Mouse (Mus musculus) inflammation-experienced regulatory T-cells, adult 6 months (primary cell): ENCODE measurements around the gene Elfn1. TPM values are rescaled to one million over a fixed set of nuclear protein-coding genes. Genes with fewer than 3 reads are reported as not detected.

Source experiments
- ATAC-seq: one replicate; pipeline ENCODE4 v1.8.0; 2017
- polyA plus RNA-seq, 3 experiments: library from polyadenylated mRNA; unstranded; fragments of 100-300 nt; shearing (Covaris generic); gene quantifications; one replicate each; pipeline ENCODE4 v1.2.1; 2017

The Elfn1 gene
- polyA plus RNA-seq: not detected

- no peak for ATAC-seq
These were observed at the start of gene Elfn1 for GRCm38 (mm10) chr5:139907714-139908242. TSS of gene Elfn1 (plus strand) at chr5:139907943.

- no peak for ATAC-seq
These were observed 47.2 kb upstream of the Elfn1 start for GRCm38 (mm10) chr5:139860328-139861104.

GRCm38 (mm10) chr5:139862759-139863158 lies 45.0 kb upstream of the Elfn1 start:
- ATAC-seq: no peak

- ATAC-seq: no peak
These were observed 36.9 kb upstream of the Elfn1 start for GRCm38 (mm10) chr5:139870886-139871285.

GRCm38 (mm10) chr5:139871526-139871925 lies 36.2 kb upstream of the Elfn1 start:
- no peak for ATAC-seq

- no peak for ATAC-seq
These were observed 30.2 kb upstream of the Elfn1 start for GRCm38 (mm10) chr5:139877563-139877962.

GRCm38 (mm10) chr5:139879694-139880093 lies 28.0 kb upstream of the Elfn1 start:
- ATAC-seq: no peak

- ATAC-seq: no peak
These were observed 26.6 kb upstream of the Elfn1 start for GRCm38 (mm10) chr5:139881161-139881560.

- ATAC-seq: no peak
These were observed 19.1 kb upstream of the Elfn1 start for GRCm38 (mm10) chr5:139888624-139889023.

- no peak for ATAC-seq
These were observed 18.4 kb upstream of the Elfn1 start for GRCm38 (mm10) chr5:139889370-139889769.

- no peak for ATAC-seq
These were observed 15.3 kb upstream of the Elfn1 start for GRCm38 (mm10) chr5:139892326-139892994.

- ATAC-seq: no peak
These were observed 14.8 kb upstream of the Elfn1 start for GRCm38 (mm10) chr5:139892995-139893345.

- no peak for ATAC-seq
These were observed 13.7 kb upstream of the Elfn1 start for GRCm38 (mm10) chr5:139894025-139894508.

GRCm38 (mm10) chr5:139899044-139899443 lies 8.7 kb upstream of the Elfn1 start:
- ATAC-seq: no peak

GRCm38 (mm10) chr5:139905121-139905520 lies 2.6 kb upstream of the Elfn1 start:
- no peak for ATAC-seq

GRCm38 (mm10) chr5:139906507-139906906 lies 1.2 kb upstream of the Elfn1 start:
- no peak for ATAC-seq

- ATAC-seq: no peak
These were observed 502 bp upstream of the Elfn1 start for GRCm38 (mm10) chr5:139907241-139907640.

- no peak for ATAC-seq
These were observed 584 bp downstream of the Elfn1 start for GRCm38 (mm10) chr5:139908243-139908810.

GRCm38 (mm10) chr5:139908811-139909627 lies 1.3 kb downstream of the Elfn1 start:
- no peak for ATAC-seq

GRCm38 (mm10) chr5:139909710-139910550 lies 2.2 kb downstream of the Elfn1 start:
- no peak for ATAC-seq

- ATAC-seq: no peak
These were observed 3.1 kb downstream of the Elfn1 start for GRCm38 (mm10) chr5:139910755-139911300.
